Mouse (Mus musculus) cerebellum, adult 2 months (tissue): ENCODE measurements at regions not wholly inside any gene's neighbourhood (a gene's known extent, or its start where the extent isn't known, plus 50 kb on each side); places are given as distances from the start of the nearest gene placed in this dataset.

Experiments
- CTCF ChIP-seq: fragments of 200-500 bp; IDR thresholded peaks from 2 replicates; pipeline ENCODE4 v1.5.1; 2011; ENCODE audit warnings: low read depth, mild to moderate bottlenecking, control low read depth, low read length, moderate library complexity, borderline replicate concordance; ENCODE audit not compliant: insufficient read depth
- POLR2A ChIP-seq: fragments of 200-500 bp; IDR thresholded peaks from 2 replicates; pipeline ENCODE4 v1.6.1; 2011; ENCODE audit warnings: low read length, control low read depth, borderline replicate concordance; ENCODE audit not compliant: insufficient read depth

GRCm38 (mm10) chr15:5459083-5459482 is 215.1 kb upstream of the Ptger4 start:
- TF ChIP-seq CTCF (no peak), POLR2A (no peak)
